26 mouse cellular contexts compared by ENCODE assay signal in genomic region chr1:59168556-59168955, GRCm38 (mm10). TPM values are rescaled to one million over a fixed set of nuclear protein-coding genes. Genes with fewer than 3 reads are reported as not detected.
"Had no signal": no experiment of that assay in that cellular context is flagged by ENCODE, and none has a peak within 500 bp of the region (broad histone marks: within the 10 kb centered on the region; RNA-seq: fewer than 3 reads in every experiment).

No protein-coding gene starts in this region.

- H3K9ac ChIP-seq: heart, embryonic 13.5 days; heart, embryonic 15.5 days; hindbrain, embryonic 12.5 days; hindbrain, embryonic 14.5 days; intestine, embryonic 15.5 days; limb, embryonic 12.5 days; liver, embryonic 13.5 days; liver, embryonic 15.5 days; liver, postnatal 0 days had no signal

- ATAC-seq: forebrain, embryonic 16.5 days; hindbrain, embryonic 16.5 days; inflammation-experienced regulatory T-cells, adult 6 months; intestine, embryonic 15.5 days; liver, postnatal 0 days had no signal

- H3K27me3 ChIP-seq: heart, embryonic 13.5 days; heart, embryonic 15.5 days; hindbrain, embryonic 12.5 days; intestine, embryonic 15.5 days; limb, embryonic 12.5 days; liver, embryonic 13.5 days; liver, embryonic 15.5 days had no signal

- H3K9me3 ChIP-seq: heart, embryonic 13.5 days; heart, embryonic 15.5 days; hindbrain, embryonic 10.5 days; hindbrain, embryonic 12.5 days; intestine, embryonic 15.5 days; limb, embryonic 10.5 days; limb, embryonic 12.5 days; liver, embryonic 13.5 days; liver, embryonic 15.5 days had no signal

- H3K4me2 ChIP-seq: heart, embryonic 11.5 days; heart, embryonic 13.5 days; heart, embryonic 15.5 days; hindbrain, embryonic 12.5 days; hindbrain, embryonic 14.5 days; intestine, embryonic 15.5 days; limb, embryonic 12.5 days; liver, embryonic 11.5 days; liver, embryonic 13.5 days; liver, embryonic 15.5 days had no signal

- DNase-seq: gastrocnemius, adult 2 months; gastrocnemius, postnatal 10 days; gastrocnemius, postnatal 25 days; heart, adult 2 months; heart, postnatal 4 days; liver; liver, embryonic 13.5 days; liver, postnatal 0 days; lung, adult 2 months had no signal

- H3K4me1 ChIP-seq: hindbrain, embryonic 10.5 days; hindbrain, embryonic 12.5 days; intestine, embryonic 15.5 days; limb, embryonic 10.5 days; limb, embryonic 12.5 days had no signal

- H3K27ac ChIP-seq: gastrocnemius, adult 2 months; heart, adult 2 months; heart, embryonic 13.5 days; heart, embryonic 15.5 days; hindbrain, embryonic 10.5 days; hindbrain, embryonic 12.5 days; hindbrain, embryonic 14.5 days; intestine, embryonic 15.5 days; layer of hippocampus, adult 2 months; left cerebral cortex, adult 2 months; limb, embryonic 10.5 days; limb, embryonic 12.5 days; liver, embryonic 13.5 days; liver, embryonic 15.5 days had no signal

- H3K4me3 ChIP-seq: gastrocnemius, adult 2 months; heart, adult 2 months; heart, embryonic 13.5 days; heart, embryonic 15.5 days; hindbrain, embryonic 10.5 days; hindbrain, embryonic 12.5 days; intestine, embryonic 15.5 days; layer of hippocampus, adult 2 months; left cerebral cortex, adult 2 months; limb, embryonic 10.5 days; limb, embryonic 12.5 days; liver, embryonic 13.5 days; liver, embryonic 15.5 days had no signal

RNA-seq across cellular contexts. Expression of gene Mpp4, which starts 5.4 kb away (rescaled TPM):
- polyA plus RNA-seq: heart, postnatal 0 days had no signal
